Mouse (Mus musculus) forebrain, embryonic 16.5 days (tissue): ENCODE measurements around the gene Utp4. TPM values are rescaled to one million over a fixed set of nuclear protein-coding genes. Genes with fewer than 3 reads are reported as not detected.
A peak's percentile ranks its signal among the peaks of the same experiment; 100 is the strongest.

Source experiments
- ATAC-seq: fragments of 200-750 bp; cut with Nextera tagmentation; 2 replicates; pipeline ENCODE4 v1.8.0; 2017; ENCODE audit warnings: mild to moderate bottlenecking, moderate library complexity
- H3K27ac ChIP-seq: fragments of 300-500 bp; sonication (generic); 2 replicates; pipeline ENCODE4 v1.5.1; 2014; ENCODE audit warnings: low read length, control low read depth
- H3K27me3 ChIP-seq: fragments of 300-500 bp; sonication (generic); replicated peaks from 2 replicates; pipeline ENCODE4 v1.6.1; 2014; ENCODE audit warnings: low read length; ENCODE audit not compliant: control insufficient read depth, insufficient read depth
- H3K36me3 ChIP-seq: fragments of 300-500 bp; sonication (generic); 2 replicates; pipeline ENCODE4 v1.6.1; 2014; ENCODE audit not compliant: control insufficient read depth, insufficient read depth
- H3K4me1 ChIP-seq: fragments of 300-500 bp; sonication (generic); replicated peaks from 2 replicates; pipeline ENCODE4 v1.6.1; 2014; ENCODE audit warnings: low read length; ENCODE audit not compliant: control insufficient read depth, insufficient read depth
- H3K4me2 ChIP-seq: fragments of 300-500 bp; sonication (generic); 2 replicates; pipeline ENCODE4 v1.6.1; 2014; ENCODE audit warnings: mild to moderate bottlenecking, low read length, control low read depth
- H3K4me3 ChIP-seq: fragments of 300-500 bp; sonication (generic); replicated peaks from 2 replicates; pipeline ENCODE4 v1.5.1; 2014; ENCODE audit warnings: mild to moderate bottlenecking, low read length, control low read depth
- H3K9ac ChIP-seq: fragments of 300-500 bp; sonication (generic); replicated peaks from 2 replicates; pipeline ENCODE4 v1.6.1; 2014; ENCODE audit warnings: low read depth, low read length, control low read depth
- H3K9me3 ChIP-seq: fragments of 300-500 bp; sonication (generic); 2 replicates; pipeline ENCODE4 v1.6.1; 2016; ENCODE audit warnings: low read length; ENCODE audit not compliant: control insufficient read depth
- WGBS: fragments of 180-500 bp; shearing (Covaris S2); extraction: QIAGEN DNeasy Blood & Tissue Kit; methylation state at CpG from one replicate; pipeline ENCODE4 v1.1.7; 2014; 5-methylcytosine and 5-hydroxymethylcytosine counted together
- polyA plus RNA-seq: library from polyadenylated mRNA; unstranded; fragments of >200 nt; fragmentation: Nextera tagmentation; extraction: Ambion mirVana; gene quantifications from 2 replicates; pipeline ENCODE4 v1.2.1, GENCODE M21; 2015

Gene Utp4
- polyA plus RNA-seq, 1 experiment from 2014 or later: 48.6 TPM

DNA sequence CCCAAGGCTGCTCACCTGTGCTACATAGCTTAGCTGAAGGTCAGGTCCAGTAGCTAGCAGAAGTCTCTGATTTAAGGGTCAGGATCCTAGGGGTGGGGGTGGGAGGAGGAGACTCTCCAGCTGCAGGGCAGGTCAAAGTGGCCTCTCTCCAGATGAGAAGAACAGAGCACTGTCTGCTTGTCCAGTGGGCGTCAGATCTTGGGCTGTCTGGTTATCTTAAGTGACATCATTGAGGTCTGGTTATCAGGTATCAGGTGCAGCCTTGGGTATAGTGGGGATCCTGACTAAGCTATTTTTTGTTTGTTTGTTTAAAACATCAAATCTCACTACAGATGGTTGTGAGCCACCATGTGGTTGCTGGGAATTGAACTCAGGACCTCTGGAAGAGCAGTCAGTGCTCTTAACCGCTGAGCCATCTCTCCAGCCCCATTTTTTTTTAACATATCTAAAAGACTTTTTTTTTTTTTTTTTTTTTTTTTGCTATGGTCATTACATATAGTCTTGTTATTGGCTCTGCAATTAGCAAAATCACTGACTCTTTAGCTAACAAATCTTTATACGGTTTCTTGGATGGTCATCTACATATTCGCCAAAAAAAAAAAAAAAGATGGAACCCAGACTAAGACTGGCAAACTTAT lies 40.2 kb downstream of the Utp4 start:
- Histone ChIP-seq H3K4me2 (no peak overlapping the region), H3K9me3 (no peaks in the 10 kb centered on the region), H3K4me1 (peaks cover 19% of the 10 kb centered on the region), H3K36me3 (no peaks in the 10 kb centered on the region), H3K9ac (no peak overlapping the region), H3K27me3 (peaks cover 34% of the 10 kb centered on the region), H3K4me3 (no peak overlapping the region), H3K27ac (no peak overlapping the region)
- WGBS: 92% methylated on average over 4 of the region's 4 CpGs
- no peak for ATAC-seq

DNA sequence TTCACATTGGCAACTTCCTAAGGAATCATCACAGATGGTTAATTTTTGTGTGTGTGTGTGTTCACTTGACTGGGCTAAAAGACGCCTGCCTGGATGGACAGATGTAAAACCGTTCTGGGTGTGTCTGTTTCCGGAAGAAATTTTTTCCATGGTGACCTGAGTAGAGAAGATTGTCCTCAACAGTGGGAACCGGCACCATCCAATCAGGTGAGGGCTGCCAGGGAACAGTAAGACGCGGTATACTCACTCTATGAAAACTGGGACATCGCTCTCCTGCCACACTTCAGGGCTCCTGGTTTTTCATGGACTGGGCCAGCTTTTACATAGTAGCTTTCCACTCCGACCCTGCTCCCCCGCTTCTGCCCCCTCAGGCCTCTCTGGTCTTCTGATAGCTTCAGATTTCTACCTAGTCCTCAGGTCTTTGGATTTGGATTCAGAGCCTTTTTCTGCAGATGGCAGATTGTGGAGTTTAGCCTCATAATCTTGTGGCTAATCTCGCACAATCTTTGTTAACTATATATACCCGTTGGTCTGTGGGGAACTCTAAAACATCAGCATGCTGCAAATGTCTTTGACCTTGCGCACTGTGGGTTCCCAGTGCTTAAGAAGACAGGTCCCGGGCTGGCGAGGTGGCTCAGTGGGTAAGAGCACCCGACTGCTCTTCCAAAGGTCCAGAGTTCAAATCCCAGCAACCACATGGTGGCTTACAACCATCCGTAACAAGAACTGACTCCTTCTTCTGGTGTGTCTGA lies 41.0 kb downstream of the Utp4 start:
- ATAC-seq: no peak

DNA sequence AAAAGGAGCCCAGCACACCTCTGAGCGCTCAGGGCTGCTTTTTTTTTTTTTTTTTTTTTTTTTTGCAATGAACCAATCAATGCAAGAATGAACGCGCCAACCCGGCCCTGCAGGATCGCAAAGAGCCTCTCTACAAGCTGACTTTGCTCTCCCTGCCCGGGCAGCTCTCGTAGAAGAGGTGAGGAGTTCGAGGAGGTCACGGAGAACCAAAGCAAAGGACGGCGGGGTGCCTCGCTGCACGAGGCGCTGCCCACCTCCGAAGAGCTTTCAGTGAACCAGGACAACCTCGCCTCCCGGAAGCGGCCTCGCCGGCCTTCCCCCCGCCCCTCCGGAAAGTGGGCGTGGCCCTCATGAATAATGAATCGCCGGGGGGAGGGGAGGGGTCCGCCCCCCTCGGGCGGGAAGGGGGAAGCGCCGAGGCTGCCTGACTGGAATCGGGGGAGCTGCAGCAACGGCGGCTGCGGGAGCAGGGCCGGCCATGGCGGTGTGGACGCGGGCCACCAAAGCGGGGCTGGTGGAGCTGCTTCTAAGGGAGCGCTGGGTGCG lies 42.0 kb downstream of the Utp4 start, which contains the start of gene Sntb2:
Sntb2 (plus strand) TSS at position 427 of the 546 bp plus-strand sequence.
- H3K4me2 ChIP-seq: peak within 1 kb of the TSS; percentile 90
- no peaks in the 10 kb centered on the region for H3K36me3 ChIP-seq
- peak within 1 kb of the TSS; percentile 61 for H3K27ac ChIP-seq
- under 1% methylated on average over 37 of the region's 41 CpGs for WGBS
- peak; percentile 87 for ATAC-seq
- peaks cover 17% of the 10 kb centered on the region for H3K4me1 ChIP-seq
- H3K4me3 ChIP-seq: peak within 1 kb of the TSS; percentile 73
- no peaks in the 10 kb centered on the region for H3K9me3 ChIP-seq
- peak within 1 kb of the TSS; percentile 84 for H3K9ac ChIP-seq
- H3K27me3 ChIP-seq: peaks cover 37% of the 10 kb centered on the region

More for the DNA sequence above, 41.0 kb downstream of the Utp4 start:
- 73% methylated on average over 15 of the region's 16 CpGs for WGBS
- H3K9ac ChIP-seq: no peak overlapping the region
- no peaks in the 10 kb centered on the region for H3K9me3 ChIP-seq
- no peak overlapping the region for H3K27ac ChIP-seq
- peaks cover 19% of the 10 kb centered on the region for H3K4me1 ChIP-seq
- no peak overlapping the region for H3K4me3 ChIP-seq
- H3K27me3 ChIP-seq: peaks cover 37% of the 10 kb centered on the region
- no peaks in the 10 kb centered on the region for H3K36me3 ChIP-seq
- no peak overlapping the region for H3K4me2 ChIP-seq

DNA sequence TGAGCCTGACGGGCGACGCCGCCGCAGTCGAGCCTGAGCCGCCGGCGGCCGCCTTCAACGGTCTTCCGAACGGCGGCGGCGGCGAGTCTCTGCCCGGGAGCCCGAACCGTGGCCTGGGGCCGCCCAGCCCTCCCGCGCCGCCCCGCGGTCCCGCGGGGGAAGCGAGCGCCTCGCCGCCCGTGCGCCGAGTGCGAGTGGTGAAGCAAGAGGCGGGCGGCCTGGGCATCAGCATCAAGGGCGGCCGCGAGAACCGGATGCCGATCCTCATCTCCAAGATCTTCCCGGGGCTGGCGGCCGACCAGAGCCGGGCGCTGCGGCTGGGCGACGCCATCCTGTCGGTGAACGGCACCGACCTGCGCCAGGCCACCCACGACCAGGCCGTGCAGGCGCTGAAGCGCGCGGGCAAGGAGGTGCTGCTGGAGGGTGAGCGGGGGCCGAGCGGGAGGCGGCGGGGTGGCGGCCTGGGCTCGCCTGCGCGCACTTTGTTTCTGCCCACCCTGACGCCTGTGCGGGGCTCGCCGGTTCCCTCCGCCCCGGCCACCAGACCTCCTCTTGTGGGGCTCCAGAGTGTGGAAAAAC lies 42.6 kb downstream of the Utp4 start:
- peak overlapping the region; percentile 73 for H3K4me3 ChIP-seq
- peak; percentile 64 for ATAC-seq
- peak overlapping the region; percentile 61 for H3K27ac ChIP-seq
- WGBS: under 1% methylated on average over 76 of the region's 76 CpGs
- H3K9ac ChIP-seq: peak overlapping the region; percentile 84
- H3K27me3 ChIP-seq: peaks cover 39% of the 10 kb centered on the region
- H3K36me3 ChIP-seq: no peaks in the 10 kb centered on the region
- no peaks in the 10 kb centered on the region for H3K9me3 ChIP-seq
- peak overlapping the region; percentile 90 for H3K4me2 ChIP-seq
- peaks cover 17% of the 10 kb centered on the region for H3K4me1 ChIP-seq

DNA sequence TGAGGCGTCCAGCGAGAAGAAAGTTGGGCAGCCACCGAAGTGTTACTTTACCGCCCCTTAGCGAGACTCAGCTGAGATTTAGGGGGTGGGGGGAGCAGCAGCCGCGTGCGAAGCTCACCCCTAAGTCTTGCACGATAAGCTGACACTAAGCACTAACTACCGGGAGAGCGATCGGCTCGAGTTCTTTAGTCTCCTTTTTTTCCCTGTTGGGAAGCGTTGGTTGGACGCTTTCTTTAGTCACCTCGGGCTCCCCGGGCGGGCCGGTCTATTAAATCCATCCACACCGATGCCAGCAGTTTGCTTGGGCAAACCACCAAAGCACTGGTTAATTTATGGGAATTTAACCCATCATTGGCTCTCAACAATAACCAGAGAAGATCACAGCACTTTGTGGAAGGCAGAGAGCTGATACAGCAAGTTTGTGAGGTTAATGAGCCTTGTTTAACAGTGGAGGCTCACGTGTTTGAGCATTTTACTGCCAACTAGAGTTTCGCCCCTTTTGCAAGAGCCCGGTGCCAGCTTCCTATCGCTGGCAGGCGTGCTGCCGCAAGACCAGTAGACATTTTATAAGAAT lies 43.1 kb downstream of the Utp4 start:
- Histone ChIP-seq H3K27ac (no peak overlapping the region; the same call in 1 of the 2 replicates), H3K27me3 (peaks cover 36% of the 10 kb centered on the region), H3K4me1 (peaks cover 17% of the 10 kb centered on the region), H3K4me2 (peak overlapping the region; percentile 90), H3K4me3 (peak overlapping the region; percentile 73), H3K9me3 (no peaks in the 10 kb centered on the region), H3K36me3 (no peaks in the 10 kb centered on the region), H3K9ac (peak overlapping the region; percentile 84)
- under 1% methylated on average over 26 of the region's 26 CpGs for WGBS
- ATAC-seq: peak; percentile 41

DNA sequence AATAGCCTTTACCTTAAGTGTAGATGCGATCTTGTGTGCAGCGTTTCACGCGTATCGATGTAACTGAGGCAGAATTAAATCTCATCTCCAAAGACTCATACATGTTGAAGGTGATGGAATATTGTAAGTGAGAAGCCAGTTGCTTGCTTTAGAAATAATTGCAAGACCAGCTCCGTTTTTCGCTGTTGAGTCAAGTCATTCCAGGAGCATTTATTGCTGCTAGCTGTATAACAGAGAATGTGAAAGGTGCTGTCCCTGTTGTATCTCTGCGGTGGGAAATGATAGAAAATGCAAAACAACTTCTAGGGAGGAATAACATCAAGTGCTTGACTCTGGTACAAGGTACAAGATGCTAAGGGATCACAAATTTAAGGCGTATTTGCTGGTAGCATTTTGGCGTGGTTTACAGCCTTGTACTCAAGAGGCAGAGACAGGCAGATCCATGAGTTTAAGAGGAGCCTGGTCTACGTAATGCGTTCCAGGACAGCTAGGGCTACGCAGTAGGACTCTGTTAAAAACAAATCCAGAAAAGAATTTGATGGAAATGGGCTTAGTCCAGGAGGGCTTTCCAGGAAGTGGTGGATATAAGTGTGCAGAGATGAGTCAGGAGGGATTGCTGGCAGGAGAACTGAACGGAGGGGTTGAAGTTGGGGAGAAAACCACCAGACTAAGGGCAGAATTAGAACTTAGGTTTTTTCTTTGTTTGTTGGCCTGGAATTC lies 43.8 kb downstream of the Utp4 start:
- no peaks in the 10 kb centered on the region for H3K9me3 ChIP-seq
- H3K9ac ChIP-seq: peak overlapping the region; percentile 84; the same call in 1 of the 2 replicates
- H3K36me3 ChIP-seq: no peaks in the 10 kb centered on the region
- no peak overlapping the region for H3K27ac ChIP-seq
- H3K27me3 ChIP-seq: peaks cover 32% of the 10 kb centered on the region
- ATAC-seq: no peak
- H3K4me3 ChIP-seq: peak overlapping the region; percentile 73
- peaks cover 16% of the 10 kb centered on the region for H3K4me1 ChIP-seq
- 39% methylated on average over 14 of the region's 14 CpGs for WGBS
- peak overlapping the region; percentile 90 for H3K4me2 ChIP-seq

DNA sequence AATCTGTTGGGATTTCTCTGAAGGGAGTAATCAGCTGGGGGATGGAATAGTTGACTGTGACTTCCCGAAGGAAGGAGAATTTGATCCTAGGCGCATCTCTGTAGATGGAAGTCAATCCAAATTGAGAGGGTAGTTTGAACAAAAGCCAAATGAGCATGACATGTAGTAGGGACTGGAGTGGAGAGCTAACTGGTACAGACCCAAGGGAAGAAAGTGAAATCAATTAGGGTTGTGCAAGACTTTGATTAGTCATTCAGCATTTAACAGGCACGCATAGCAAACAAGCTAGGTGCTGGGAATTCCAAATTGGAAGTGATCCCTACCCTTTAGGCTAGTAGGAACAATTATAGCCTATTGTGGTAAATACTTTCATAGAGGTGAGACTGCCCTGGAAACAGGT lies 48.4 kb downstream of the Utp4 start:
- Histone ChIP-seq H3K9ac (no peak overlapping the region), H3K27ac (no peak overlapping the region), H3K4me2 (no peak overlapping the region), H3K9me3 (no peaks in the 10 kb centered on the region), H3K27me3 (peaks cover 16% of the 10 kb centered on the region), H3K36me3 (no peaks in the 10 kb centered on the region), H3K4me3 (no peak overlapping the region), H3K4me1 (peaks cover 14% of the 10 kb centered on the region)
- 86% methylated on average over 3 of the region's 3 CpGs for WGBS
- ATAC-seq: no peak

DNA sequence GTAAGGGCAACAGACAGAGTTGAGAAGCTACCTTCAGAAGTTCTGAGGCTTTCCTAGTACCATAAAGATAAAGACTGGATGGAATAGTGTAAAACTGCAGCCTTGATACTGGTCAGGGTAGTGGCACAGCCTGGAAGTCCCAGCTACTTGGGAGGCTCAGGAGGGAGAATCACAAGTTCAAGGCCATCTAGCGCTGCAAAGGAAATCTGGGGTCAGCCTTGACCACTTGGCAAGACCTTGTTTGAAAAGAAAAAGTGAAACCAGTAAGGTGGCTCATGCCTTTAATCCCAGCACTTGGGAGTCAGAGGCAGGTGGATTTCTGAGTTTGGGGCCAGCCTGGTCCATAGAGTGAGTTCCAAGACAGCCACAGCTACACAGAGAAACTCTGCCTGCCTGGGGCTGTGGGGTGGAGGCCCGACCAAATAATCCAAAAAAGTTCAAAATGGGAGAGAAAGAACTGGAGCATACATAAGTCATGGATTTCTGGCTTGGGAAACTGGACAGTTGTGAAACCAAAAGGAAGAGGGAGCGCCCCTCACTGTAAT lies 50.5 kb downstream of the Utp4 start:
- no peaks in the 10 kb centered on the region for H3K9me3 ChIP-seq
- no peak overlapping the region for H3K27ac ChIP-seq
- H3K9ac ChIP-seq: no peak overlapping the region
- no peak overlapping the region for H3K4me2 ChIP-seq
- ATAC-seq: no peak
- 90% methylated on average over 3 of the region's 3 CpGs for WGBS
- no peak overlapping the region for H3K4me3 ChIP-seq
- no peaks in the 10 kb centered on the region for H3K36me3 ChIP-seq
- peaks cover 3% of the 10 kb centered on the region; the same call in 1 of the 2 replicates for H3K27me3 ChIP-seq
- H3K4me1 ChIP-seq: peaks cover 4% of the 10 kb centered on the region; the same call in 1 of the 2 replicates
